Mouse (Mus musculus) limb, embryonic 14.5 days (tissue): ENCODE data around the gene Sp6. TPM values are rescaled to one million over a fixed set of nuclear protein-coding genes. Genes with fewer than 3 reads are reported as not detected.
A peak's percentile ranks its signal among the peaks of the same experiment; 100 is the strongest.

Experiments
- ATAC-seq: fragments of 200-750 bp; cut with Nextera tagmentation; 2 replicates; pipeline ENCODE4 v1.8.0; 2017; ENCODE audit warnings: low read depth, moderate number of reproducible peaks, moderate TSS enrichment; ENCODE audit not compliant: low FRiP score
- DNase-seq: peaks from one replicate; pipeline ENCODE4 v3.0.0-alpha.2; 2015; ENCODE audit warnings: low spot score
- H3K27ac ChIP-seq: fragments of 300-500 bp; sonication (generic); replicated peaks from 2 replicates; pipeline ENCODE4 v1.5.1; 2014; ENCODE audit warnings: low read depth, mild to moderate bottlenecking, low read length, moderate library complexity, mixed read lengths
- H3K27me3 ChIP-seq: fragments of 300-500 bp; sonication (generic); 2 replicates; pipeline ENCODE4 v1.6.1; 2014; ENCODE audit warnings: low read length, mixed read lengths; ENCODE audit not compliant: control insufficient read depth, insufficient read depth
- H3K36me3 ChIP-seq: fragments of 300-500 bp; sonication (generic); 2 replicates; pipeline ENCODE4 v1.6.1; 2014; ENCODE audit warnings: mild to moderate bottlenecking, low read length, moderate library complexity, mixed read lengths; ENCODE audit not compliant: control insufficient read depth, insufficient read depth
- H3K4me1 ChIP-seq: fragments of 300-500 bp; sonication (generic); 2 replicates; pipeline ENCODE4 v1.6.1; 2014; ENCODE audit warnings: antibody characterized with exemption, low read length, mixed read lengths; ENCODE audit not compliant: control insufficient read depth, insufficient read depth
- H3K4me2 ChIP-seq: fragments of 300-500 bp; sonication (generic); replicated peaks from 2 replicates; pipeline ENCODE4 v1.6.1; 2014; ENCODE audit warnings: low read depth, mild to moderate bottlenecking, low read length, moderate library complexity; ENCODE audit not compliant: severe bottlenecking
- H3K4me3 ChIP-seq: fragments of 300-500 bp; sonication (generic); replicated peaks from 2 replicates; pipeline ENCODE4 v1.5.1; 2014; ENCODE audit warnings: low read length
- H3K9ac ChIP-seq: fragments of 300-500 bp; sonication (generic); 2 replicates; pipeline ENCODE4 v1.6.1; 2014; ENCODE audit warnings: mild to moderate bottlenecking, low read depth, low read length, moderate library complexity; ENCODE audit not compliant: severe bottlenecking
- H3K9me3 ChIP-seq: fragments of 300-500 bp; sonication (generic); 2 replicates; pipeline ENCODE4 v1.6.1; 2016; ENCODE audit warnings: low read length; ENCODE audit not compliant: control insufficient read depth
- POLR2A ChIP-seq: fragments of 200-500 bp; IDR thresholded peaks from 2 replicates; pipeline ENCODE4 v1.8.0; 2012; ENCODE audit warnings: inconsistent platforms, mild to moderate bottlenecking, moderate library complexity, borderline replicate concordance; ENCODE audit not compliant: insufficient read depth, insufficient read length; ENCODE audit errors: extremely low read depth
- WGBS: fragments of 180-500 bp; shearing (Covaris S2); extraction: QIAGEN DNeasy Blood & Tissue Kit; methylation state at CpG from one replicate; pipeline ENCODE4 v1.1.7; 2014; 5-methylcytosine and 5-hydroxymethylcytosine counted together
- polyA plus RNA-seq, 2 experiments: library from polyadenylated mRNA; depleted of rRNA in 1 of 2; stranded (reverse) in 1 of 2; unstranded in 1 of 2; fragments of >200 nt; fragmentation: Nextera tagmentation in 1 of 2; extraction: Ambion mirVana in 1 of 2; gene quantifications; 2 replicates each; pipeline versions ENCODE4 v1.2.1 to v1.2.3; 2012 to 2014

Gene Sp6
- polyA plus RNA-seq, 2 experiments = 4.5 to 5.6 TPM

GRCm38 (mm10) chr11:96974813-96975212 lies 38.4 kb upstream of the Sp6 start:
- TF ChIP-seq POLR2A = no peak
- WGBS = 87% methylated on average over 5 of the region's 5 CpGs
- Histone ChIP-seq H3K4me2 (no peak overlapping the region), H3K4me1 (peaks cover 23% of the 10 kb centered on the region), H3K9ac (no peak overlapping the region), H3K27ac (no peak overlapping the region), H3K27me3 (no peaks in the 10 kb centered on the region), H3K9me3 (no peaks in the 10 kb centered on the region), H3K4me3 (no peak overlapping the region), H3K36me3 (no peaks in the 10 kb centered on the region)
- DNase-seq (no peak), ATAC-seq (no peak)

- Histone ChIP-seq H3K27me3 (no peaks in the 10 kb centered on the region), H3K27ac (peak overlapping the region; percentile 91; the same call in 1 of the 2 replicates), H3K4me3 (peak overlapping the region; percentile 83), H3K9me3 (no peaks in the 10 kb centered on the region), H3K9ac (peak overlapping the region; percentile 90), H3K36me3 (no peaks in the 10 kb centered on the region), H3K4me2 (peak overlapping the region; percentile 63), H3K4me1 (peaks cover 17% of the 10 kb centered on the region)
- WGBS = 83% methylated on average over 10 of the region's 10 CpGs
- DNase-seq (no peak), ATAC-seq (no peak)
- no peak for TF ChIP-seq POLR2A
Observed at GRCm38 (mm10) chr11:96975511-96976378, 37.4 kb upstream of the Sp6 start.

GRCm38 (mm10) chr11:96976379-96976687 lies 36.9 kb upstream of the Sp6 start:
- Histone ChIP-seq H3K27ac (peak overlapping the region; percentile 91; the same call in 1 of the 2 replicates), H3K4me2 (peak overlapping the region; percentile 63), H3K27me3 (no peaks in the 10 kb centered on the region), H3K9me3 (no peaks in the 10 kb centered on the region), H3K4me1 (peaks cover 17% of the 10 kb centered on the region), H3K4me3 (peak overlapping the region; percentile 83), H3K36me3 (no peaks in the 10 kb centered on the region), H3K9ac (peak overlapping the region; percentile 90)
- no peak for ATAC-seq
- no peak for DNase-seq
- no peak for TF ChIP-seq POLR2A
- WGBS = 51% methylated on average over 3 of the region's 3 CpGs

- no peaks in the 10 kb centered on the region for H3K27me3 ChIP-seq
- TF ChIP-seq POLR2A = peak; percentile 40; the same call in 1 of the 2 replicates
- no peaks in the 10 kb centered on the region for H3K9me3 ChIP-seq
- H3K4me1 ChIP-seq = peaks cover 17% of the 10 kb centered on the region
- H3K27ac ChIP-seq = peak overlapping the region; percentile 91
- H3K4me3 ChIP-seq = peak overlapping the region; percentile 83
- peak; percentile 87 for DNase-seq
- peak overlapping the region; percentile 90 for H3K9ac ChIP-seq
- H3K4me2 ChIP-seq = peak overlapping the region; percentile 63
- WGBS = 0% methylated on average over 21 of the region's 50 CpGs
- H3K36me3 ChIP-seq = no peaks in the 10 kb centered on the region
- peak; percentile 79 for ATAC-seq
Observed at GRCm38 (mm10) chr11:96976911-96977591, 36.1 kb upstream of the Sp6 start.

GRCm38 (mm10) chr11:96977606-96978400 lies 35.4 kb upstream of the Sp6 start:
- Histone ChIP-seq H3K4me3 (peak overlapping the region; percentile 83), H3K9me3 (no peaks in the 10 kb centered on the region), H3K4me2 (peak overlapping the region; percentile 93), H3K27ac (peak overlapping the region; percentile 91), H3K36me3 (no peaks in the 10 kb centered on the region), H3K9ac (peak overlapping the region; percentile 90), H3K4me1 (peaks cover 17% of the 10 kb centered on the region), H3K27me3 (no peaks in the 10 kb centered on the region)
- ATAC-seq (peak; percentile 95), DNase-seq (peak; percentile 100)
- WGBS = 0% methylated on average over 44 of the region's 45 CpGs
- peak; percentile 60; the same call in 1 of the 2 replicates for TF ChIP-seq POLR2A
